Mouse (Mus musculus) lung, adult 18-20 months (tissue): ENCODE results near the gene Fgfr2.

ENCODE experiments used
- DNase-seq, 2 experiments: peaks; one replicate each; pipeline ENCODE4 v3.0.0; 2022; ENCODE audit warnings: mixed read lengths in 2 of 2

Fgfr2 gene

DNA sequence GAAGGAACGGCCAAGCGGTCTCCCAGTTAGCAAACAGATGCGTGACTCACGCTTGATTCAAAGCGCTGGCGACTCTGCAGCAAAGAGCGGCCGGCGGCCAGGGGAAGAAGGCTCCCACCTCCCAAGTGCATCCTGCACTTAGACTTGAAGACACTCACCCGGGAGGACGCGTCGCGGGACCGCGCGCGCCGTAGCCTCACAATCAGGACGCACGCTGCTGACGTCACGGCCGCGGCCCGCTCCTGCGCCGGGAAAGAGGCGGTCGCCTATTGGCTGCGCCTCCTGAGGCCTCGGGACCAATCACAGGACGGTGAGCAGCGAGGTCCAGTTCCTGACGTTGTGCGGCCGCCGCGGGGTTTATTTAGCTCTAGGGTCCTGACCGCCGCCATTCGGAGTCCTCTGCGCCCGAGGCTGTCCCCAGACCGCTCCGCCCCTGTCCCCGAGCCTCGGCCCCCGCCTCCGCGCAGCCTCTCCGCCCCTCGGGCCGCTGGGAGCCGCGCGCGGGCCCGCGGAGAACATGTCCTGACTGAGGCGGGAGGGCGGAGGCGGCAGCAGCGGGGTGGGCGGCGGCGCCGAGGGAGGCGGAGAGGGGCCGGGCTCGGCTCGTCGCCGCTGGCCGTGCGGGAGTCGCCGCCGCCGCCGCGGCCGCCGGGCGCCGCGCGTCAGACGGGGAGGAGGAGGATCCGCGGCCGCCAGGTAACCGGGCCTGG lies 192.1 kb downstream of the Fgfr2 start, which contains the start of gene Zranb1:
Zranb1 (plus strand) TSS at position 293 of the 710 bp plus-strand sequence.
- DNase-seq, result peak; percentile 98

DNA sequence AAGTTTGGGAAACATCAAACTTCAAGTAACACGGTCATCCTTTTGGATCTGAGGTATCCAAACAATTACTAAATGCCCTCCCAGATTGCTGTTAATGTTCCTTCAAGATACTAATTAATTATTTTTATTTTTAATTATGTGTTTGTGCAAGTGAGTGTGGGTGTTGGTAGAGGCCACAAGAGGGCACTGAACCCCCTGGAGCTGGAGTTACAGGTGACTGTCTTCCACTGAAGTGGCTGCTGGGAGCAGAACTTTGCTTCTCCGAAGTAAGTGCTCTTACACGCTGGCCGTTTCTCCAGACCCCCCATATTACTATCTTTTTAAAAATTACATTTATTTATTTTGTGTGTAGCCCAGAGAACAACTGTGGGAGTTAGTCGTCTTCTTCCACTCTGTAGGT lies 193.1 kb downstream of the Fgfr2 start:
- no peak for DNase-seq

DNA sequence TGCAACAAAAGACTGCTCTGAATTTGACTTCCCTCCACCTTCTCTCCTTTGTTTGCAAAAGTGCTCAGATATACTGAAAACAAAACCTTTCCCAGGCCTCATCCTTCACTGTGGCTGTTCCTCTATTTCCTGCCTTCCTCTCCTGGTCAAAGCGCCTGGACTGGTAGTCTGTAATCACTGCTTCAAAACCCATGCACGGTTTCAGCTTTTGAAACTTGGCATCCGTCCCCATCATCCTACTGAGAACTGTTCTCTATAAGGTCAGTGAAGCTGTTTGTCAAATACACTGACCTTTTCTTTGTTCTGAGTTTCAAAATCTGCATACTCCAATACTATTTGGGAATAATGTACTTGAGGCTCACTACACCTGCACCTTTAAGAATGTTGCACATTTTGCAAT lies 195.9 kb downstream of the Fgfr2 start:
- peak in 1 of 2 experiments; percentile 25 for DNase-seq

DNA sequence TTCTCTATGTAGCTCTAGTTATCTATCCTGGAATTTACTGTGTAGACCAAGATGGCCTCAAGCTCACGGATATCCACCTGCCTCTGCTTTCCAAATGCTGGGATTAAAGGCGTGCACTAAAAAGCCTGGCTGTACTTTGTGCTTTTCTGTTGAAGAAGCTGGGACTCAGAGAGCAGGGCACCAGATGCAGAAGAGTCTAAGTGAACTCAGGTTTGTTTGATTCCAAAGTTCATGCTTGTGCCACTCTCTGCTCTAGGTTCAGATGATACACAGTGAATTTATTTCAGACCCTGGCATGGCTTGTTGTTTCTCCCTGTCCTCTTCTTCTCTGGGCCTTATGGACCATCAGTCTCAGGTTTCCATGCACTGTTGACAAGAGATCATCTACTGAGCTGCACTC lies 197.9 kb downstream of the Fgfr2 start:
- DNase-seq, result no peak

DNA sequence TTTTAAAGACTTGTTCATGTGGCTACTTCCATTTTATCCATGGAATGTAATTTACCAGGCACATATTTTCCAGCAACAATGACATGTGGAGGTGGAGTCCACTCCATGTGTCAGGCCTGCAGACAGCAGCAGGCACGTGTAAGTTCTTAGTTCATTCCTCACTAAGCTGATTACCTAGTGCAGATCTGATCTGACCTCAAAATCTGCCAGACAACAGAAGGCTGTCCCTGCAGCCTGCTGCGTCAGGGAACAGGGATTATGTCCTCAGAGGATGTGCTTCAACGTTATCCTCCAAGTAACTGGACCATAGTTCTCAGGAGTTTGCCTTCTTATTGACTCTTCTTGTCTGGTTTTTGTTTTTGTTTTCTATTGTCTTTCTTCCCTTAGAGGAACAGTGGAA lies 201.2 kb downstream of the Fgfr2 start:
- DNase-seq, result no peak

DNA sequence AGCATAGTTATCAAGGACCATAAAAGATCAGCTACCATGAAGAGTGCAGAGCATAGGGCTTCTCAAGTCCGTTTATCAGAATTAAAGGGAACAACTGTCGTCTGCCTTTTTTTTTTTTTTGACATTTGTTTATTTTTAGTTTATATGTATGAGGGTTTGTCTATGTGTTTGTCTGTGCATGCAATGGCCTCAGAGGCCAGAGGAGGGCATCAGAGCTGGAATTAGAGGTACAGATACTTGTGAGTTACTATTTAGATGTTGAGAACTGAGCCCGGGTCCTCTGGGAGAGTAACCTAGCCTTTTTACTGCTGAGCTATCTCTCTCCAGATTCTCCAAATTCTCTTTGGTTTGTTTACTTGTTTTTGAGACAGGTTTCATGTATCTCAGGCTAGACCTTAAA lies 219.4 kb downstream of the Fgfr2 start:
- no peak for DNase-seq

DNA sequence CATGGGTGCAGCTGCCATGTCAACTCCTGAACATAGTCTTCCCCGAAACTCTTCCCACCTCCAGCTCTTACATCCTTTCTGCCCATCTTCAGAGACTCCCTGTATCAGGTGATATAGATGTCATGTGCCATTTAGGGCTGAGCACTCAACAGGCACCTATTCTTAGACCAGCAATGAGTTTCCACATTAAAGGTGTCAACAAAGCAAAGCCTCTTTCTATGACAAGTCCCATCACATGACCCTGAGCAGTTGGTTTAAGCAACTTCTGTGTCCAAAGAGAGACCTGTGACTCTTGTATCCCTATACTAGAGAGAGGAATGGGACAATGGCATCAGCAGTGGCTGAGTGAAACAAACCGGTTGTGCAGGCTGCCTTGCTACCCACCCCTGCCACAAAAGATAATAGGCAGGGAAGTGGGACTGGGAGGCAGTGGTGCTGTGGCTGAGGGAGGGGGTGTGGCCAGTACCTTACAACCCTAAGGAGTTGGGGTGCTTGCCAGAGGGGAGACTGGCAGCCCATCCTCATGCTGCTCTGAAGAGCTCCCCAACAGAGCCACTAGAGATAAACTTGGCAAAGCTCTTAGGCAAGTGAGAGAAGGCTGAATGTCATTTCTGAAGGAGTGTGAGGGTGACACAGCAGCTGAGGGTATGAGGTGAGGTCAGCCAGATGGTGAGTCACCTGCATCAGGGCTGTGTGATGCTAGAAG lies 222.2 kb downstream of the Fgfr2 start:
- DNase-seq, result peak; percentile 30 to 45

DNA sequence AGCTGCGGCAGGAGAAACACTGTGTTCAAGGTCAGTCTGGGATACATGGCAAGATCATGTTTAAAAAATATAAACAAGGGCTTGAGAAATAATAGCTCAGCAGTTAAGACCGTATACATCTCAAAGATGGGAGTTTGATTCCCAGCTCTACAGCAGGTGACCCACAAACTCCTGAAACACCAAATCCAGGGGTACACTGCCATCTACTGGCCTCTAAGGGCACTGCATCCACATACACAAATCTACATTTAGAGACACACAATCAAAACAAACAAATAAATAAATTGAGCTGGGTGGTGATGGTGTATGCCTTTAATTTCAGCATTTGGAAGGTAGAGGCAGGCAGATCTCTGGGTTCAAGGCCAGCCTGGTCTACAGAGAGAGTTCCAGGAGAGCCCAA lies 224.9 kb downstream of the Fgfr2 start:
- DNase-seq, result peak in 1 of 2 experiments; percentile 15

DNA sequence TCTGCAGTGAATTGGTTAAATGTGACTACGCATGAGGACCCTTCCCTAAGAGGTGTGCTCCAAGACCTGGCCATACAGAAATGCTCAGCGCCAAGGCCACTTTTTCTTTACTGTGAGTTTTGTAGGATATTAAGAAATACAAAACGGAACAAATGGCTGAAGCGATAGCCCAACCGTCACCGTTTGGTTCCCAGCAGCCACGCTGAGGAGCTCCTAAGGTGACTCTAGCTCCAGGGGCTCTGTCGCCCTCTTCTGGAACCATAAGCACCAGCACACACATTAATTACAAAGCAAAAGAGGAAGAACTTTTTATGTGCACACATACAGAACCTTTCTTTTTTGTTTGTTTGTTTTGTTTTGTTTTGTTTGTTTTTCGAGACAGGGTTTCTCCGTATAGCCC lies 225.9 kb downstream of the Fgfr2 start:
- no peak for DNase-seq

DNA sequence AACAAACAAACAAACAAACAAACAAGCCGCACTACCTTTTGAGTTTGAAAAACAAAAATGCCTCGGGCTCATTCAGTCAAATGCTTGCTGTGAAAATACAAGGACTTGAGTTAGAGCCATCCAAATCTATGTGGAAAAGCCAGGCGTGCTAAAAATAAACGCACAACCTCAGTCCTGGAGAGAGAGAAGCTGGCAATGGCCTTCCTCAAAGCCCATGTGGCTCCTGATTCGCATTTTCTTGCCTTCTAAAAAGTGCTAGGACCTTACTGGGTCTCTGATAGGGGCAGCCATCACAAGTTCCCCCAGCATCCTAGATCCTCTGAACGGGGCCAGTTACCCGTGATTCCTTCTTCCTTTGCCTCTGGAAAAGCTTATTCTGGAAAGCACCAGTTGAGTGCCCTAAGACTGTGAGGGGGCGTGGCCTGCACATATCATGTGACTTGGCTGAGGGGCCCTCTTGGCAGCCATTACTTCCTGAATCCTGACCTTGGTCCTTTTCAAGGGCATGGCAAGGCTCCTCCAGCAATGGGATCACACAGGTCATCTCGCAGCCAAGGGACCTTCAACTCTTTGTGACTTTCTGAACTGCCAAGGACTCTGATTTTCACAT lies 226.8 kb downstream of the Fgfr2 start:
- no peak for DNase-seq

DNA sequence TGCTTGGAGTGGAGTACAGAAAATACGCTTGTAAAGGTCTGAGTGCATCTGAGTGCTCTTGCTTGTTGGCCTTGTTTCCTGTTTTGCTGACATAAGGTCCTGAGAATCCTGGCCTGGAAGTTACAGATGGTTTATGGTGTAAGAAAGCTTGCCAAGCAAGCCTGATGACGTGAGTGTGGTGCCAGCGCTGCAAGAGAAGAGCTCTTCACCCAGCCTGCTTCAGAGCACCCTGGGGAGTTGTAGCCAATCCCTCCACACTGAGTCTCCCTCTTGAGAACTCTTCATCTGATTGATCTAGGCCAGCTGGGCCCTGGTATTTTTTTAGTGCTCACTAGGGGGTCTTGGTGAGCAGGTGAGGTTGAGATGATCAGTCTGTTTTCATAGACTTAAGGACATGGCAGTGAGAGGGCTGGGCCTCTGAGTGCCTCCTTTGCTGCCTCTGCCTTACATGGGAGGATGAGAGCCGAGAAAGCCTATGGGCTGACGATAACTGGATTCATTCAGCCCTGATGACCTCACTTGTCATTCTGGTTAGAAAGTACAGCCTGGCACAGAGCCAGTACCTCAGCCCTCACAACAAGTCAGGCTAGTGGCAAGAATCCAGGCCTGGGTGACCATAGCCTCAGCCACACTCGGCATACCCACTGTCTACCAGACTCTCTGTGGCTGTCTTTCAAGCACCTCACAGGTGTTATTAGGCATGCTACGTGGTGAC lies 228.2 kb downstream of the Fgfr2 start:
- peak; percentile 71 to 80 for DNase-seq

DNA sequence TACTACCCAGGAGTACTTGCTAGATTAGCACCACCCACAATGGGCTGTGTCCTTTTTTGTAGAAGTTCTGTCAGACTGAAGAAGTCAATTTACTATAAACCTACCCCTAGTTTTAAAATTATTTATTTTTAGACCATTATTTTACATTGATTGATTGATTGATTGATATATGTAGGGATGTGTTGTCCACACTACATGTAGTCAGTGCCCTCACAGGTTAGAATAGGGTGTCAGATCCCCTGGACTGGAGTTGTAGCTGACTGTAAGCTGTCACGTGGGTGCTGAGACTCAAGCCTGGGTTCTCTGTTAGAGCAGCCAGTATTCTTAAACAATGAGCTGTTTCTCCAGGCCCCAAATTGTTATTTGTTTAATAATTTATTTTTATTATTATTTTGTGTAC lies 229.8 kb downstream of the Fgfr2 start:
- DNase-seq, result no peak

DNA sequence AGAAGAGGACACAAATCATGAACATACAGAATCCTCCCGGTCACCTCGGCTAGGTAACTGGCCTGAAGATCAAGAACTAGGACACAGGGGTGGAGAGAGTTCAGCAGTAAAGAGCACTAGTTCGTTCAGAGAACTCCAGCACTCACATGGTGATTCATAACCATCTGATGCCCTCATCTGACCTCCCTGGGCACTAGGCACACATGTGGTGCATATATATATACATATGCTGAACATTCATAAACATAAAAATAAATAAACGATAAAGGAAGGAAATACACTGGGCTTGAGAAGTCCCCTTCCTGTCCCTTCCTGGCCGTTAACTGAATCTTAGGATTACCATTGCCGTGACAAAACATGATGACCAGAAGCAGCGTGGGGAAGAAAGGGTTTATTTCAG lies 230.3 kb downstream of the Fgfr2 start:
- no peak for DNase-seq

DNA sequence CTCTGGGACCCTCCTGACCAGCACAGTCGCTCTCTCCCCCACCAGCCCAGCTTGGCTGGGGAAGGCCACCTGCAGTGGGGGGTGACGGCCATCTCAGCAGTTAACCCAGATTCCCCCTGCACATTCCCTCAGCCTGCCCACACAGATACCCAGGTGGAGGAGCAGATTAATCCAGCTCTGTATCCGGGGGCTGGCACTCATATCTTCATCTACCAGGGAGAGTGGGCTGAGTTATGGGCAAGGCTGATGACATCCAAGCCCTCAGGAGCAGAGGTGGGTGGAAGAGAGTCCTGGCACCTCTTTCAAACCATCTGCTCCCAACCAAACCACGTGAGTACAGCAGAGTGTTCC lies 230.9 kb downstream of the Fgfr2 start:
- DNase-seq, result no peak

DNA sequence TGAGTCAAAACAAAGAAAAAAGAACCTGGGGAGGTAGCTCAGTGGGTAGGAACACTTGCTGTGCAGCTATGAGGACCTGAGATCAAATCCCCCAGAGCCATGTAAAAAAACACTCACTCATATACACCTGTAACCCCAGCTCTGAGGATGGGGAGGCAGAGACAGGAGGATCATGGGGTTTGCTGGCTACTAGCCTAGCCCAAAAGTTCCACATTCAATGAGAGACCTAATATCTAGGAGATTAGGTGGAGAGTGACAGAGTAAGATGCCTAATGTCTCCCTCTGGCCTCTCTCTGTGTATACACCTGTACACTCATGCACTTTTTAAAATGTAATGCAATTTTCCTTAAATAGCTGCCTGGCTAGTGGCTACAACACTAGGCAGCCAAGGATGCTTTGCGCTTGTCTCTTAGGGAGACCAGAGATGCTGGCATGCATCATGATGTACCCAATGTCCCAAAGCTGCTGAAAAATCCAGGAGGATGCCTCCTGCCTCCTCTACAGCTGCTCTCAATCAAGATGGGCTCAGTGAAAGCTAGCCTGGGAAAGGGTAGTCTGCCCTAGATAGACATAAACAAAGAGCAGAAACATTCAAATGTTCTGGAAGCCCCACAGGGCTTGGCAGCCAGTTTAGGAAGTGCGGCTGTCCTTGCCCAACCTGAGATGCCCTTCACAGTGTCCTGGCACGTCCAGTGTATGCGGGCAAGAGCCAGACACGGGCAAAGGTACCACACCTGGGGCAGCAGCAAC lies 231.4 kb downstream of the Fgfr2 start:
- DNase-seq, result no peak

DNA sequence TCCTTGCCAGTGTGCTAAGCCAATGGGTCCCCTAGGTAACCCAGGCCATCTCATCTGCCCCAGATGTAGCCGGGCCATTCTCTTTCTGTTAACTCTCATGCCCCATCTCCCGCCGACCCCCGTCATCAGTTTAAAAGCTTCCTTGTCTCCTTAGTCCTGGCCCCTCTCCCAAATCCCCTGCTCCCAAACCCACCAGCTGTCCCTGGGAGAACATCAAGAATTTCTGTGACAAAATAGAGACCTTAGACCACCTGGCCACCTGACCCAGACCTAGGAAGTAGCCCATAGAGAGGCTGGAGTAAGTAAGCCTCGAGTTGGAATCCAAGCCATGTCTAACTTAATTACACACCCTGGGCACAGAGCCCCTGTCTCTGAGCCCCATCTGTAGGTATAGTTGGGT lies 232.9 kb downstream of the Fgfr2 start:
- no peak for DNase-seq

DNA sequence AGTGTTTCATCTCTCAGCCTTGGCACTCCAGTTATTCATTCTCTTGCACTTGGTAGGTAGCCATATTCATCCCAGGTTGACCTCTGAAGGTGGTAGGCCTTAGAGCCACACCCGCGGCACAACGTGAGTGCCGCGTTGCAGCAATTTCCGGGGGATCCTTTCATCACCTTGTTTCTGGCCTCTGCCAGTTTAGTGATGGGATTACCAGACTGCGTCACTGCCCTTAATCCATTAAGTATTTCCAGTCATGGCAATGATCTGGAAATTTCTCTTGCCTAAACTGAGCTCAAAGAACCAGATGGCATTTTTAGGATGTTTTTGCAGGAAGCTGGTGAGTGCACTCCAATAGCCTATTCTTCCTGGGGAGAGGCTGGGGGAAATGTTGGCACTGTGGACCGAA lies 233.5 kb downstream of the Fgfr2 start:
- no peak for DNase-seq

DNA sequence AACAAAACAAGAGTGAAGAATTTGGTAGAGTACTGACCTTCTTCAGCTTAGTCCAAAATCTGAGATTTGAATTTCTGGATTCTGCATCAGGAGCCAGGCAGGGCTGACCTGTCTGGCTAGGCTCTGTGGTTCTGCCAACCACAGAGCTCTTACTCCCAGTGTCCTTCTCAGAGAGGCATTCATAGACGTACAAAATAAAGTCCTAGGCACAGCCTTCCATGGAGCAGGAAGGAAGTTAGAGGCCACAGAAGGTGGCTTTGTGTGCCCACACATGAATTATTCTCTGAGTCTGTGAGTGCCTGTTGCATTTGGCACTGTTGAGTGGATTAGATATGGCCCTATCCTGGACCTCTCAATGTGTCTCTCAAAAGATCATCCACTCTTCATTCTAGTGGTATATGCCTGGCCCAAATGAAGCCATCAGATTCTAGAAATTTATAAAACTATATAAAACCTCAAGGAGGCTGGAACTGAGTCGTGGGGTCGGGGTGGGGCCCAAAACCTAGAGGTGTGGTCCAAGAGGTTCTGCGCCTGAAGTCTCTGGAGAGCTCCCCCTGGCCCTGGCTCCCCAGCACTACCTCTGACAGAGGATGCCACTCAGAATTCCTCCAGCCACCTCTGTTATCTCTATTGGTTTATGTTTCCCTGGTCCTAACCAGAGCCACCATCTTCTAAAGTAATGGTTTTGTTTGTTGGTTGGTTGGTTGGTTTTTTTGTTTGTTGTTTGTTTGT lies 234.5 kb downstream of the Fgfr2 start:
- DNase-seq, result no peak

DNA sequence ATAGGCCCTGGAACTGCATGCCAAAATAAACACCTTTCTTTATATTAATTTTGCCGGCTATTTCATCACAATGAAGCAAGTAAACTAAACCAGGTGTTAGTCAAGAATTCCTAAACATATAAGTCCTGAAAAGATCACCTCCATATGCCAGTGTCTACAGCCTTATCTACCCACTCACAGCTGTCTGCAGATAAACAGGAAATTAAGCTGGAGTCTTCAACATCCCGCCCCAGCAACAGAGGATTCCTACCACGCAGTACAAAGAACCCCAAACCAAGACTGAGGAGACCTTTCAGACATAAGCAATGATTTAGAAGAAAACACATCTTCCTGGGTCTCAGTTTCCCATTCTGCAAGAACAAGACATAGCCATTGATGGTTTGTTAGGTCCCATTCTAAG lies 235.1 kb downstream of the Fgfr2 start:
- no peak for DNase-seq

DNA sequence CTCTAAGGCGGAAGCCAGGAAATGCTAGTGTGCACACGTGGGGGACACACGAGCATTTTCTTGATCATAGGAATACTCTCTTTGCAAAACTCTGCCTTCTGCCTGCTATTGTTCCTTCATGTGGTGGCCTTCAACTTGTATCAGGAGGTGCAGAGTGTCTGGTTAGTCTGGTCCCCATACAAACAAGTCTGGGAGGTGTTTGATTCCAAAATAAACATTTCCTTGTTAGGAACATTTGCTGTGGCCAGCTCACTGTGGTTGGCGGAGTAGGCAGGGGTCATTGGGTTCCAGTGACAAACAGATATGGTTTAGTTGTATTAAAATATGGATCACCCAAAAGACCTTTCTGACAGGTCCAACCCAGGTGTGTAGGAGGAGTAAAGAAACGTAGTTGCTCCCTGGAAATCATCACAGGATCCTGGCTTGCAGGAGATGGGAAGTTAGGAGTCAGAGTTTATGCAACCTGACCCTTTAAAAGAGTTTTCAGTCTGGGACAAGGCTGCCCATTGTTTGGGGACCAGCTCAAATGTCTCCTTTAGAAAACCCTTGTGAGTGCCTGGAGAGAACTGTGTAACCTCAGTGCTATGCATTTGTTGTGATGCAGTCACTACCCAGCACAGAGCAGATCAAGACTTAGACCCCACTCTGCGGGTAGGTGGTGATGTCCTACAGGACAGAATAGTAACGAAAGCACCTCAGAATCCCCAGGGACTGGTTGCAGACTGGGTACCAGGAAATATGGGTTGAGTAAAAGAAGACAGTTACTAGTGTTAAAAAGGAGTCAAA lies 235.9 kb downstream of the Fgfr2 start:
- peak; percentile 20 to 36 for DNase-seq

DNA sequence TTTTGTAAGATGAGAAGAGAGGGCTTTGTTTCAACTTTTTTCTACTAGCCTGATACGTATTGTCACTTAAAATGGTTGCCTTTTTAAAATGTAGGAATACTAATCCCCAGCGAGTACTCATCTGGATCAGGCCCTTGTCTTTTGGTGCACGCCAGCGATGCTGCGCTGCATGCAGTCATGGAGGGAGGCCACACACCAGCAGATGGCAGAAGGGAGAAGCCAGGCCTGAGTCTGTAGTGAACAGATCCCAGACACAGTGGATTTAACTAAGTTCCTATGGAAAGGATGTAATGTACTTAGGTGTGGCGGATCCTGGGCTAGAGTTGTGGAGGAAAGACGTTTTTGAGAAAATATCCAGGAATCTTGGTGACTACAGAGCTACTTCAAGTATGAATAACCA lies 239.1 kb downstream of the Fgfr2 start:
- no peak for DNase-seq
